Mouse (Mus musculus) thymus, adult 18-20 months (tissue): Measurements from ENCODE around the gene Gnas.

Experiments used
- DNase-seq, 2 experiments: peaks; one replicate each; pipeline ENCODE4 v3.0.0; 2022; ENCODE audit warnings: mixed read lengths in 2 of 2

Gene Gnas

GRCm38 (mm10) chr2:174381021-174381420, 96.9 kb downstream of the Gnas start:
- no peak for DNase-seq

- DNase-seq: no peak
These were observed 107.8 kb downstream of the Gnas start for GRCm38 (mm10) chr2:174391936-174392335.

- DNase-seq: no peak
These were observed 108.4 kb downstream of the Gnas start for GRCm38 (mm10) chr2:174392554-174392953.

- DNase-seq: no peak
These were observed 109.3 kb downstream of the Gnas start for GRCm38 (mm10) chr2:174393383-174393782.
